Mouse (Mus musculus): ENCODE results near the gene Ccdc97.

DNA sequence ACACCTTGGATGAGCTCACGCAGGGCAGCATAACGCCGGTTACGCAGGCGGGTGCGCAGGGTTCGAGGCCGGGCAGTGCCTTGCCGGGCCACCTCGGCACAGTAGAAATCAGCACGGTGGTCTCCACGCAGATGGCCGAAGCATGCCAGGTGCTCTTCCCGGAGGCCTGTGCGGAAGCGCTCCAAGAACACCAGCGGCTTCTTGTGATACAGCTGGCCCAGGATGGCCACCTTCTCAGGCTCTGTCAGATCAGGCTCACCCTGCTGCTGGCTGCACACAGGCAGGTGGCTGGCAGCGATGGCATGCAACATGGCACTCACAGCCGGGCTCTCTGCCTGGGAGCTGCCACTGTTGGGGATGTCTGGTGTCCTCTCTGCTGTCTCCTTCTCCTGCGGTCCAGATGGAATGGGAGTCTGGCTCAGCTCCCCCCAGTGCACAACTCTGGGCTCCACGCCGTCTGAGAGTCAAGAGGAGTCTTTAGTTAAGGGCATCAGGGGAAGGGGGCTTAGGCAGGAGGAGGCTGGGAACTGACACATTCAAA is 3.1 kb downstream of the Ccdc97 start:
- no peak for TF ChIP-seq CTCF (IDR thresholded peaks at IDR 0.05; ENCODE audit: low read depth, low read length)
- TF ChIP-seq POLR2A (IDR thresholded peaks at IDR 0.05; ENCODE audit: extremely low read depth, insufficient read depth, low read length) = no peak

All from liver, adult 2 months (tissue).